9 mouse cellular contexts compared by ENCODE assay signal in the genomic region with DNA sequence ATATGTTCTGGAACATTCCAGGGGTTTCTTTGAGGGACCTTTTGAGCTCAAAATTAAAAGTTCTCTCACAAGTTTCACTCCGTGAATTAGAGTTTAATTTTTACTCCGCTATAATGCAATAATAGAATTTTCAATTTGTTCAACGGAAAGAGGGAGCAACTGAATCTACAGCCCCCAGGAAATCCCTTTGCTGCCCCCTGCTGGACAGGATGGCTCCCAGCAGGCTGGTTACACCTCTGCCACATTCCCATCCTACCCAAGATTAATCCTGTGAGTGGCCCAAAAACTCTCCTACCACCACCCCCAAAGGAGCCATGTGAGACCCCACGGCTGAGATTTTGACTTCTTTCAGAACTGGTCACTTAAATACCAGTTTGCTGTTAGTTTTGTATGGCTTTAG.
DNase-seq lines count a peak whose midpoint lies in the region; ATAC-seq and TF ChIP-seq lines count a peak whose summit lies in the region.
"Had no signal": no experiment of that assay in that cellular context is flagged by ENCODE, and none has a peak within 500 bp of the region (broad histone marks: within the 10 kb centered on the region; RNA-seq: fewer than 3 reads in every experiment).

No protein-coding gene starts in this region.

- intact Hi-C loops in gastrocnemius, postnatal 36 days (cut with DNase I): no loop called here

- TF ChIP-seq POLR2A in olfactory bulb, adult 2 months (IDR thresholded peaks at IDR 0.05; ENCODE audit: insufficient read depth, low read depth, low read length): no peak

- 77% methylated on average over 4 of the region's 4 CpGs for WGBS in midbrain, postnatal 0 days
- 82% methylated on average over 4 of the region's 4 CpGs for WGBS in midbrain, embryonic 16.5 days
- 86% methylated on average over 4 of the region's 4 CpGs for WGBS in hindbrain, postnatal 0 days
- 75% methylated on average over 4 of the region's 4 CpGs for WGBS in olfactory bulb, adult 2 months
- 82% methylated on average over 4 of the region's 4 CpGs for WGBS in forebrain, embryonic 11.5 days

- no peaks in the 10 kb centered on the region for H3K27me3 ChIP-seq in midbrain, postnatal 0 days (ENCODE audit: insufficient read depth, low read length)
- no peaks in the 10 kb centered on the region for H3K27me3 ChIP-seq in midbrain, embryonic 16.5 days (ENCODE audit: control insufficient read depth, insufficient read depth, low read depth, low read length)
- H3K27me3 ChIP-seq in hindbrain, postnatal 0 days (ENCODE audit: insufficient read depth, low read length): no peaks in the 10 kb centered on the region
- H3K27me3 ChIP-seq in forebrain, embryonic 11.5 days (ENCODE audit: control insufficient read depth, insufficient read depth, low read length): no peaks in the 10 kb centered on the region

- ATAC-seq in midbrain, postnatal 0 days (ENCODE audit: low FRiP score): no peak
- ATAC-seq in midbrain, embryonic 16.5 days: no peak
- no peak for ATAC-seq in hindbrain, postnatal 0 days
- no peak for ATAC-seq in forebrain, embryonic 11.5 days (replicated peaks; ENCODE audit: low FRiP score)

- H3K4me3 ChIP-seq in midbrain, postnatal 0 days (ENCODE audit: low read depth, low read length): no peak overlapping the region
- no peak overlapping the region for H3K4me3 ChIP-seq in midbrain, embryonic 16.5 days (ENCODE audit: low read depth, low read length)
- no peak overlapping the region for H3K4me3 ChIP-seq in hindbrain, postnatal 0 days (ENCODE audit: low read length)
- H3K4me3 ChIP-seq in olfactory bulb, adult 2 months (ENCODE audit: insufficient read depth, low read depth, low read length): no peak overlapping the region
- H3K4me3 ChIP-seq in forebrain, embryonic 11.5 days (ENCODE audit: low read depth, low read length): no peak overlapping the region
- H3K4me3 ChIP-seq: myocyte had no signal

- H3K9me3 ChIP-seq in midbrain, postnatal 0 days (ENCODE audit: low read length): no peaks in the 10 kb centered on the region
- no peaks in the 10 kb centered on the region for H3K9me3 ChIP-seq in midbrain, embryonic 16.5 days (replicated peaks; ENCODE audit: control insufficient read depth, low read length, poor library complexity, severe bottlenecking)
- no peaks in the 10 kb centered on the region for H3K9me3 ChIP-seq in hindbrain, postnatal 0 days (ENCODE audit: low read length)
- H3K9me3 ChIP-seq in forebrain, embryonic 11.5 days (ENCODE audit: control insufficient read depth, low read length): no peaks in the 10 kb centered on the region

- peak; percentile 42 for DNase-seq in gastrocnemius, postnatal 10 days
- no peak for DNase-seq in gastrocnemius, postnatal 36 days
- peak; percentile 36 for DNase-seq in midbrain, postnatal 0 days (ENCODE audit: low spot score)
- peak; percentile 68 for DNase-seq in R1 (ENCODE audit: low read depth, low spot score)
- DNase-seq in hindbrain, postnatal 0 days (ENCODE audit: low spot score): peak; percentile 45
- no peak for DNase-seq in forebrain, embryonic 11.5 days (ENCODE audit: low spot score)

- no peak overlapping the region for H3K4me2 ChIP-seq in midbrain, postnatal 0 days (ENCODE audit: low read depth, low read length, poor library complexity, severe bottlenecking)
- H3K4me2 ChIP-seq in midbrain, embryonic 16.5 days (ENCODE audit: low read length): no peak overlapping the region
- H3K4me2 ChIP-seq in hindbrain, postnatal 0 days (ENCODE audit: low read depth, low read length): no peak overlapping the region
- no peak overlapping the region for H3K4me2 ChIP-seq in forebrain, embryonic 11.5 days (ENCODE audit: low read depth, low read length, severe bottlenecking)

- no peaks in the 10 kb centered on the region for H3K4me1 ChIP-seq in midbrain, postnatal 0 days (ENCODE audit: insufficient read depth, low read length)
- H3K4me1 ChIP-seq in midbrain, embryonic 16.5 days (ENCODE audit: control insufficient read depth, insufficient read depth, low read length): no peaks in the 10 kb centered on the region
- no peaks in the 10 kb centered on the region for H3K4me1 ChIP-seq in hindbrain, postnatal 0 days (ENCODE audit: insufficient read depth, low read length)
- no peaks in the 10 kb centered on the region; the same call in 1 of the 2 replicates for H3K4me1 ChIP-seq in olfactory bulb, adult 2 months (ENCODE audit: control insufficient read depth, insufficient read depth, low read length)
- no peaks in the 10 kb centered on the region for H3K4me1 ChIP-seq in forebrain, embryonic 11.5 days (replicated peaks; ENCODE audit: control insufficient read depth, insufficient read depth, low read length)

- H3K9ac ChIP-seq in midbrain, postnatal 0 days (replicated peaks; ENCODE audit: low read length, poor library complexity, severe bottlenecking): no peak overlapping the region
- no peak overlapping the region for H3K9ac ChIP-seq in midbrain, embryonic 16.5 days (ENCODE audit: low read depth, low read length)
- no peak overlapping the region for H3K9ac ChIP-seq in hindbrain, postnatal 0 days (replicated peaks; ENCODE audit: low read length)
- H3K9ac ChIP-seq in forebrain, embryonic 11.5 days (ENCODE audit: low read length): no peak overlapping the region

- no peak overlapping the region for H3K27ac ChIP-seq in midbrain, postnatal 0 days (ENCODE audit: low read depth, low read length)
- no peak overlapping the region for H3K27ac ChIP-seq in midbrain, embryonic 16.5 days (ENCODE audit: low read length)
- no peak overlapping the region for H3K27ac ChIP-seq in hindbrain, postnatal 0 days
- no peak overlapping the region for H3K27ac ChIP-seq in olfactory bulb, adult 2 months (ENCODE audit: insufficient read depth, low read depth, low read length)
- no peak overlapping the region for H3K27ac ChIP-seq in forebrain, embryonic 11.5 days (ENCODE audit: low read depth, low read length)

- H3K36me3 ChIP-seq in midbrain, postnatal 0 days (ENCODE audit: insufficient read depth, low read length): 0 out of 2 replicates have a peak, but pooled peaks cover 10% of the 10 kb centered on the region
- no peaks in the 10 kb centered on the region for H3K36me3 ChIP-seq in midbrain, embryonic 16.5 days (ENCODE audit: control insufficient read depth, insufficient read depth, low read length)
- peaks cover 6% of the 10 kb centered on the region; the same call in 1 of the 2 replicates for H3K36me3 ChIP-seq in hindbrain, postnatal 0 days (ENCODE audit: insufficient read depth, low read length)
- H3K36me3 ChIP-seq in forebrain, embryonic 11.5 days (ENCODE audit: control insufficient read depth, insufficient read depth, low read length): no peaks in the 10 kb centered on the region

- peak; percentile 70 for TF ChIP-seq CTCF in midbrain, postnatal 0 days (IDR thresholded peaks at IDR 0.05)
- TF ChIP-seq CTCF in hindbrain, postnatal 0 days (IDR thresholded peaks at IDR 0.05; ENCODE audit: low read depth): peak; percentile 68
- peak; percentile 35; the same call in 1 of the 2 replicates for TF ChIP-seq CTCF in olfactory bulb, adult 2 months (IDR thresholded peaks at IDR 0.05; ENCODE audit: insufficient read depth, low read depth, low read length)

Comparison
In these comparisons a context has a peak if more than half of its experiments do, and no peak if none do; other contexts are left out.
1. DNase-seq: peak in gastrocnemius, postnatal 10 days (single experiment), midbrain, postnatal 0 days (single experiment), R1 (single experiment) and hindbrain, postnatal 0 days (single experiment); none in gastrocnemius, postnatal 36 days (0 of 2) and forebrain, embryonic 11.5 days (single experiment).
2. Peak in every context shown above with its lines, with median percentiles within 50 percentile points of each other: CTCF ChIP-seq.